Mouse (Mus musculus): ENCODE measurements around the gene BC034090. TPM values are rescaled to one million over a fixed set of nuclear protein-coding genes. Genes with fewer than 3 reads are reported as not detected.

BC034090 gene
- polyA plus RNA-seq, 1 experiment, result 15.5 TPM

- WGBS, result 51% methylated on average over 18 of the region's 18 CpGs
- DNase-seq, result no peak
- no peak for TF ChIP-seq POLR2A (IDR thresholded peaks at IDR 0.05; ENCODE audit: borderline replicate concordance, insufficient read depth, low read length)
- TF ChIP-seq CTCF (IDR thresholded peaks at IDR 0.05; ENCODE audit: borderline replicate concordance, insufficient read depth, low read depth, low read length), result no peak
- Histone ChIP-seq H3K4me1 (ENCODE audit: control insufficient read depth, insufficient read depth, low read length) (peaks cover 78% of the 10 kb centered on the region), H3K4me3 (replicated peaks; ENCODE audit: insufficient read depth, low read depth, low read length) (no peak overlapping the region), H3K27ac (ENCODE audit: insufficient read depth, low read length) (no peak overlapping the region), H3K27me3 (ENCODE audit: control insufficient read depth, insufficient read depth, low read length) (no peaks in the 10 kb centered on the region)
Measured at GRCm38 (mm10) chr1:155212936-155213774, 31.1 kb downstream of the BC034090 start.

DNA sequence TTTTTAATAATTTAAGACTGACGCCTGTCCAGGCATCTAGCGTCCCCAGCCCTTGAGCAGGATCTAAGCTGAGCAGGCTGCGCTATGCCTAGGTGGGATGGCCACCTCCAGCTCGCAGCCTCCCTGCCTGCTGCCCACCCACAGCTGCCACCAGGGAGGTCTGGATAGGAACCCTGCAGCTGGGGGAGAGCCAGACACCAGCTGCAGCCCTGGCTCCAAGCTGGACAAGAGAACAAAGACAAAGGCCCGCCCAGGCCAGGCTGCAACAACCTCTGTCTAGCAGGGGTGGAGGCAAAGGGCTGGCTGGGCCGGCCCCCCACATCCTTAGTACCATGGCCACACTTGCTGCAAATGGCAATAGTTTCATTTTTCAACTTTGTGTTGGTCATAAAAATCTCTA lies 31.8 kb downstream of the BC034090 start:
- no peak for TF ChIP-seq POLR2A (IDR thresholded peaks at IDR 0.05; ENCODE audit: borderline replicate concordance, insufficient read depth, low read length)
- no peak for TF ChIP-seq CTCF (IDR thresholded peaks at IDR 0.05; ENCODE audit: borderline replicate concordance, insufficient read depth, low read depth, low read length)
- DNase-seq, result no peak
- H3K4me3 ChIP-seq (replicated peaks; ENCODE audit: insufficient read depth, low read depth, low read length), result no peak overlapping the region
- peaks cover 73% of the 10 kb centered on the region for H3K4me1 ChIP-seq (ENCODE audit: control insufficient read depth, insufficient read depth, low read length)
- H3K27me3 ChIP-seq (ENCODE audit: control insufficient read depth, insufficient read depth, low read length), result no peaks in the 10 kb centered on the region
- 79% methylated on average over 6 of the region's 6 CpGs for WGBS
- H3K27ac ChIP-seq (ENCODE audit: insufficient read depth, low read length), result no peak overlapping the region

- 66% methylated on average over 4 of the region's 4 CpGs for WGBS
- Histone ChIP-seq H3K4me3 (replicated peaks; ENCODE audit: insufficient read depth, low read depth, low read length) (no peak overlapping the region), H3K4me1 (ENCODE audit: control insufficient read depth, insufficient read depth, low read length) (peaks cover 70% of the 10 kb centered on the region), H3K27me3 (ENCODE audit: control insufficient read depth, insufficient read depth, low read length) (no peaks in the 10 kb centered on the region), H3K27ac (ENCODE audit: insufficient read depth, low read length) (no peak overlapping the region)
- no peak for TF ChIP-seq CTCF (IDR thresholded peaks at IDR 0.05; ENCODE audit: borderline replicate concordance, insufficient read depth, low read depth, low read length)
- no peak for TF ChIP-seq POLR2A (IDR thresholded peaks at IDR 0.05; ENCODE audit: borderline replicate concordance, insufficient read depth, low read length)
- DNase-seq, result no peak
Measured at GRCm38 (mm10) chr1:155212081-155212480, 32.2 kb downstream of the BC034090 start.

- TF ChIP-seq POLR2A (IDR thresholded peaks at IDR 0.05; ENCODE audit: borderline replicate concordance, insufficient read depth, low read length), result no peak
- TF ChIP-seq CTCF (IDR thresholded peaks at IDR 0.05; ENCODE audit: borderline replicate concordance, insufficient read depth, low read depth, low read length), result no peak
- no peak overlapping the region for H3K4me3 ChIP-seq (replicated peaks; ENCODE audit: insufficient read depth, low read depth, low read length)
- peaks cover 61% of the 10 kb centered on the region for H3K4me1 ChIP-seq (ENCODE audit: control insufficient read depth, insufficient read depth, low read length)
- no peak overlapping the region for H3K27ac ChIP-seq (ENCODE audit: insufficient read depth, low read length)
- 77% methylated on average over 7 of the region's 7 CpGs for WGBS
- no peaks in the 10 kb centered on the region for H3K27me3 ChIP-seq (ENCODE audit: control insufficient read depth, insufficient read depth, low read length)
- no peak for DNase-seq
Measured at GRCm38 (mm10) chr1:155211017-155211416, 33.2 kb downstream of the BC034090 start.

DNA sequence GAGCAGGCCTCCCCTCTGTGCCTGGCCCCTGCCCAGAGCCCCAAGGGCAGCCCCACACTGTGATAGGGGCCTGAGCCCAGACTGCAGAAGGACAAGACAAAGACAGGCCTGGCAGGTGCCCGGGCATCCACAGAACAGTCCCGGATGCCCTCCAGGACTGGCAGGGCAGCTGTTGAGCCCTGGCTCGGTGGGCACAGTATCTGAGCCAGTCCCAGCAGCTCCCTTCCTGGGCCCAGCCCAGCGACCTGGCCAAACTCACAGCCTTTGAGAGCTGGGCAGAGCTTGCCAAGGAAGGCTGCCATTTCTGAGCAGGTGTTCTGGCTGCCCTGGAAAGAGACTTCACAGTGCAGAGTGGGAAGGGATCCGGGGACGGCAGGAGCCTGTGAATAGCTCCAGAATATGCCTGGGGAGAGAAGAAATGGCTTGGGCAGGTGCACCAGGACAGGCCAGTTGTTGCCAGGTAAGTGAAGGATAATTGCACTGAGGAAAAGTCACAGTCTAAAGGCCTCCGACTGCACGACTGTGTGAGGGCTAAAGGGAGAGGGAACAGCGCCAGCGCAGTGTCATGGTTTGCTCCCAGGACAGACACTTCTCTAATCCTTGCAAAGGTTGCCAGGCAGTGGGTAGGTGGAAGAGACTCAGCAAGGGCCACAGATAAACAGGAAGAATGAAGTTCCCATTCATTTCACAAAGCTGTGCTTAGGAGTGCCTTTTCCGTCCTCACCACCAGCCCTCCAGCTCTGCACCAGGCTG lies 34.1 kb downstream of the BC034090 start:
- peak; percentile 73 to 80 for DNase-seq
- Histone ChIP-seq H3K4me1 (ENCODE audit: control insufficient read depth, insufficient read depth, low read length) (peaks cover 61% of the 10 kb centered on the region), H3K27ac (ENCODE audit: insufficient read depth, low read length) (0 out of 2 replicates have a peak overlapping the region, but pooled peaks have one; percentile 18)

GRCm38 (mm10) chr1:155207859-155208258 lies 36.4 kb downstream of the BC034090 start:
- no peak overlapping the region for H3K27ac ChIP-seq (ENCODE audit: insufficient read depth, low read length)
- no peak overlapping the region for H3K4me3 ChIP-seq (replicated peaks; ENCODE audit: insufficient read depth, low read depth, low read length)
- H3K4me1 ChIP-seq (ENCODE audit: control insufficient read depth, insufficient read depth, low read length), result peaks cover 52% of the 10 kb centered on the region
- WGBS, result 83% methylated on average over 3 of the region's 3 CpGs
- TF ChIP-seq CTCF (IDR thresholded peaks at IDR 0.05; ENCODE audit: borderline replicate concordance, insufficient read depth, low read depth, low read length) (no peak), POLR2A (IDR thresholded peaks at IDR 0.05; ENCODE audit: borderline replicate concordance, insufficient read depth, low read length) (no peak)
- no peak for DNase-seq
- H3K27me3 ChIP-seq (ENCODE audit: control insufficient read depth, insufficient read depth, low read length), result no peaks in the 10 kb centered on the region

More for the DNA sequence above, 34.1 kb downstream of the BC034090 start:
- Histone ChIP-seq H3K4me3 (replicated peaks; ENCODE audit: insufficient read depth, low read depth, low read length) (no peak overlapping the region), H3K27me3 (ENCODE audit: control insufficient read depth, insufficient read depth, low read length) (no peaks in the 10 kb centered on the region)
- TF ChIP-seq CTCF (IDR thresholded peaks at IDR 0.05; ENCODE audit: borderline replicate concordance, insufficient read depth, low read depth, low read length), result no peak
- TF ChIP-seq POLR2A (IDR thresholded peaks at IDR 0.05; ENCODE audit: borderline replicate concordance, insufficient read depth, low read length), result no peak
- WGBS, result 10% methylated on average over 11 of the region's 11 CpGs

GRCm38 (mm10) chr1:155205822-155206660 lies 38.2 kb downstream of the BC034090 start:
- Histone ChIP-seq H3K4me1 (ENCODE audit: control insufficient read depth, insufficient read depth, low read length) (peaks cover 41% of the 10 kb centered on the region), H3K27ac (ENCODE audit: insufficient read depth, low read length) (no peak overlapping the region), H3K4me3 (replicated peaks; ENCODE audit: insufficient read depth, low read depth, low read length) (no peak overlapping the region), H3K27me3 (ENCODE audit: control insufficient read depth, insufficient read depth, low read length) (no peaks in the 10 kb centered on the region)
- TF ChIP-seq POLR2A (IDR thresholded peaks at IDR 0.05; ENCODE audit: borderline replicate concordance, insufficient read depth, low read length), result no peak
- TF ChIP-seq CTCF (IDR thresholded peaks at IDR 0.05; ENCODE audit: borderline replicate concordance, insufficient read depth, low read depth, low read length), result no peak
- peak; percentile 39 to 60 for DNase-seq
- WGBS, result 48% methylated on average over 19 of the region's 19 CpGs
